Mouse (Mus musculus) liver, adult 2 months (tissue): ENCODE data around the gene Stk4. TPM values are rescaled to one million over a fixed set of nuclear protein-coding genes. Genes with fewer than 3 reads are reported as not detected.

Source experiments
- DNase-seq: peaks from one replicate; pipeline ENCODE4 v3.0.0-alpha.2; 2011; ENCODE audit warnings: low read depth, low spot score; ENCODE audit errors: extremely low read depth
- H3K27ac ChIP-seq: fragments of 200-500 bp; replicated peaks from 2 replicates; pipeline ENCODE4 v1.5.1; 2012; ENCODE audit warnings: low read depth, mild to moderate bottlenecking, control low read depth, inconsistent platforms, low read length; ENCODE audit not compliant: insufficient read depth
- H3K27me3 ChIP-seq: fragments of 200-500 bp; 2 replicates; pipeline ENCODE4 v1.6.1; 2012; ENCODE audit warnings: mild to moderate bottlenecking, moderate library complexity, low read length, inconsistent platforms; ENCODE audit not compliant: control insufficient read depth, insufficient read depth
- H3K36me3 ChIP-seq: fragments of 200-500 bp; 2 replicates; pipeline ENCODE4 v1.6.1; 2012; ENCODE audit warnings: low read length, inconsistent platforms; ENCODE audit not compliant: control insufficient read depth, insufficient read depth
- H3K4me1 ChIP-seq: fragments of 200-500 bp; 2 replicates; pipeline ENCODE4 v1.6.1; 2011; ENCODE audit warnings: low read length; ENCODE audit not compliant: control insufficient read depth, insufficient read depth
- H3K4me3 ChIP-seq: fragments of 200-500 bp; 2 replicates; pipeline ENCODE4 v1.5.1; 2011; ENCODE audit warnings: low read depth, mild to moderate bottlenecking, control low read depth, low read length, moderate library complexity; ENCODE audit not compliant: insufficient read depth
- H3K79me2 ChIP-seq: fragments of 200-500 bp; 2 replicates; pipeline ENCODE4 v1.6.1; 2012; ENCODE audit warnings: inconsistent platforms, mild to moderate bottlenecking, low read length, moderate library complexity; ENCODE audit not compliant: control insufficient read depth, insufficient read depth
- H3K9ac ChIP-seq: fragments of 200-500 bp; 2 replicates; pipeline ENCODE4 v1.6.1; 2012; ENCODE audit warnings: low read depth, mild to moderate bottlenecking, control low read depth, inconsistent platforms, low read length
- CTCF ChIP-seq: fragments of 200-500 bp; IDR thresholded peaks from 2 replicates; pipeline ENCODE4 v1.5.1; 2011; ENCODE audit warnings: low read depth, low read length, control low read depth
- POLR2A ChIP-seq: fragments of 200-500 bp; IDR thresholded peaks from 2 replicates; pipeline ENCODE4 v1.6.1; 2011; ENCODE audit warnings: low read length, control low read depth; ENCODE audit not compliant: insufficient read depth; ENCODE audit errors: extremely low read depth
- WGBS: fragments of 180-500 bp; shearing (Covaris S2); methylation state at CpG from one replicate; pipeline ENCODE4 v1.1.7; 2018; 5-methylcytosine and 5-hydroxymethylcytosine counted together
- polyA plus RNA-seq: library from polyadenylated mRNA; depleted of rRNA; stranded (reverse); fragments of >200 nt; gene quantifications from 2 replicates; pipeline ENCODE4 v1.2.3, GENCODE M21; 2012
- total RNA-seq: library from RNA; depleted of rRNA; stranded (reverse); fragments of >200 nt; gene quantifications from 2 replicates; pipeline ENCODE4 v1.2.3, GENCODE M21; 2014

Gene Stk4
- total and polyA plus RNA-seq, 2 experiments, result 4.7 to 13.9 TPM

DNA sequence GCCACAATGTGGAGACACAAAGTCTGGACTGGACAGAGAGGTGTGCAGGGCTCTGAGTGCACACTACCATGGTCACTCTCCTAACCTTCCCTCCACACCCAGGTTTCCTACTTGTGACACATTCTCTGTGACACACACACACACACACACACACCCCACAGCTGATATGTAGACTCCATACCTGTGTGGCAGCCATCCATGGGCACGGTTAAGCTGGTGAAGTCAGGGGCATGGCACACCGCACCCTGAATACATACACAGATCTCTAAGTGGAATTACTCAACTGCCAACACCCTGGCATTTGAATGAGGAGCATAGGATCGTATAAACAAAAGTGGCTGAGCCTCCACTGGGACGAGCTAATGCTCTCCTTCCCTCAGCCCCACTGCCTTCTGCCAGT is 110.6 kb downstream of the Stk4 start:
- no peaks in the 10 kb centered on the region for H3K27me3 ChIP-seq
- no peak overlapping the region for H3K27ac ChIP-seq
- 90% methylated on average over 4 of the region's 4 CpGs for WGBS
- H3K4me1 ChIP-seq, result no peaks in the 10 kb centered on the region
- H3K79me2 ChIP-seq, result no peaks in the 10 kb centered on the region
- TF ChIP-seq POLR2A (no peak), CTCF (no peak)
- no peak for DNase-seq
- H3K36me3 ChIP-seq, result no peaks in the 10 kb centered on the region
- no peak overlapping the region for H3K9ac ChIP-seq
- no peak overlapping the region for H3K4me3 ChIP-seq

DNA sequence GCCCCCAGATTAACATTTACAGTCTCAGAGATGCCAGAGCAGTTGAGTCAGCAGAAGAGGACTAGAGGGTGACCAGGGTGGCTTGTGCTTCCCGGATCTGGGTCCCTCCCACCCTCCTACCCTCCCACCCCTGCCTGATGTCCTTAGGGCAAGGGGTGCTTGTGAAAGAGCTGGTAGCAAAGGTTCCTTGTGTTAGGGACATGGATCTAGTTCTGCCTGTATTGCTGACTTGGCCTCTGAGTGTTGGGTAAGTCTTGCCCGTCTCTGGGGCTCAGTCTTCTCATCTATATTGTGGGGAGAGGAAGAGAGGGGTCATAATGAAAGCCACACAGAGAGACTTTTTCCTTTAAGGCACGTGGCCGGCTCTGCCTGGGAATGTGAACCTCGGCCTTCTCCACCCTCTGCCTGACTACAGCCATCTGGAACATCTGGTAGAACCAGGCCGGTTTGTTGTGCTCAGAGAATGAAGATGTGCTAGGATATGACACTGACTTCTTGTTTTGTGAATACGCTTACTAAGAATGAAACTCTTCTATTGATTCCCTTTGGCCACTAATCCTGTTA is 112.7 kb downstream of the Stk4 start, which contains the start of gene Wfdc5:
TSS of gene Wfdc5 (minus strand) at position 51 of the 564 bp plus-strand sequence.
- Histone ChIP-seq H3K4me3 (no peak within 1 kb of the TSS), H3K9ac (no peak within 1 kb of the TSS), H3K79me2 (no peaks in the 10 kb centered on the region), H3K4me1 (no peaks in the 10 kb centered on the region), H3K27me3 (no peaks in the 10 kb centered on the region), H3K27ac (no peak within 1 kb of the TSS), H3K36me3 (no peaks in the 10 kb centered on the region)
- WGBS, result 80% methylated on average over 7 of the region's 7 CpGs
- no peak for TF ChIP-seq POLR2A
- TF ChIP-seq CTCF, result no peak
- no peak for DNase-seq

DNA sequence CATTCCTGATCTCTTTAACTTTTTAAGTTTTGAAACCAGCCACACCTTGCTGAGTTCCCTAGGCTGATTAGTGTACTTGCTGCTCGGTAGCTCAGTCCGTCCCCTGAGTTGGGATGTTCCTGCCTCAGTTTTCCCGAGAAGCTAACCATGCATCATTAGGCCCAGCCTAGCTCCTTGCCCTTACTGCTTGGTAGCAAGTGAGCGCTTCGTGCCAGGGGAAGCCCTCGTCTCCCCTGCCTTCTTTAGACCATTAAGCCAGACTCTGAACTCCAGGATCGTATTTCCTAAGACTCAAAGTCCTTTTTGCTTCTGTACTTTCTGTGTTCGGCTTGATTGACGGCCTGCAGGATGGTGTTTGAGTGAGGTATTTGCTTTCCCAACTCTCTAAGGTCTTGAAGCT is 113.2 kb downstream of the Stk4 start:
- Histone ChIP-seq H3K4me3 (no peak overlapping the region), H3K4me1 (no peaks in the 10 kb centered on the region), H3K9ac (no peak overlapping the region), H3K27ac (no peak overlapping the region), H3K36me3 (no peaks in the 10 kb centered on the region), H3K27me3 (no peaks in the 10 kb centered on the region), H3K79me2 (no peaks in the 10 kb centered on the region)
- 64% methylated on average over 9 of the region's 9 CpGs for WGBS
- TF ChIP-seq CTCF (no peak), POLR2A (no peak)
- no peak for DNase-seq

DNA sequence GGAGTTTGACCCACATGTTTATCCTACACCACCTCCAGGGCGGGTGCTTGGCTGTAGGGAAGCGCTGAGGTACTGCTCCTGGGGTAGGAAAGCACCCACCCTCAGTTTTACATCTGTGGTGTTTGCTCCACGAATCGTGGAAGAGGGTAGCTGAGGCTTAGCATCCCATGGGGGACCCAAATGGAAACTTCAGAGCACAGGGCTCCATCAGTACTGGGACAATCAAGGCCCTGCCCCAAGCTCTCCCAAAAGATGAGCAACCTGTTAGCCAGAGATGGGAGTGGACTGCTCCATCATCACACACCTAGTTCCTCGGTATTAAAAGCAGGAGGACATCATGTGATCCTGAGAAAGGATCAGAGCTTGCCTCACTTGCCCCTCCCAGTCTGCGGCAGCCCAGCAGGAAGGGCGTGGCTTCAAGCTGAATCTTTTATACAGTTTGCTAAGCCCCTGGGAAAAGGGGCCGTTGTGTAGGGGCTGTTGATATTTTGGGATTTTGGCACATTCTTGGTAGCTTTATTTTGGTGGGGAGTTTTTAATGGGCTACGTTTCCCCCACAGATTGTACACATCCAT is 114.1 kb downstream of the Stk4 start:
- TF ChIP-seq POLR2A, result no peak
- TF ChIP-seq CTCF, result no peak
- no peak overlapping the region for H3K9ac ChIP-seq
- WGBS, result 47% methylated on average over 9 of the region's 9 CpGs
- DNase-seq, result no peak
- no peak overlapping the region for H3K27ac ChIP-seq
- H3K4me1 ChIP-seq, result no peaks in the 10 kb centered on the region
- H3K36me3 ChIP-seq, result no peaks in the 10 kb centered on the region
- H3K4me3 ChIP-seq, result no peak overlapping the region
- no peaks in the 10 kb centered on the region for H3K79me2 ChIP-seq
- no peaks in the 10 kb centered on the region for H3K27me3 ChIP-seq

DNA sequence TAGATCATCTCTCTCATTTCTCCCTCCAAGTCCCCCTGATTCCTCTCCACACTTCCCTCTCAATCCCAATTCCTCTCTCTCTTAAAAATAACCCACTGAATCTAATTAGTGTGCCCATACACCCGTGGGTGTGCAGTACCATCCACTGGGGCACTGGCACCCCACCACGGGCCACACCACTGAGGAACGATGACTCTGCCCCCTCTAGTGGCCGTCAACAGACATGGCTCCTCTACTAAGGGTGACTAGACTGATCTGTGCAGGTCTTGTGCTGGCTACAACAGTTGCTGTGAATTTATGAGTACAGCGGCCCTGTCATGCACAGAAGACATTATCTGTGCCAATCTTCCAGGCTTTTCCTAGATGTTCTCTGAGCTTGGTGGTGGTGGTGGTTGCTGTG is 118.6 kb downstream of the Stk4 start:
- Histone ChIP-seq H3K4me3 (no peak overlapping the region), H3K27ac (no peak overlapping the region), H3K79me2 (no peaks in the 10 kb centered on the region), H3K27me3 (no peaks in the 10 kb centered on the region), H3K4me1 (no peaks in the 10 kb centered on the region), H3K9ac (no peak overlapping the region), H3K36me3 (no peaks in the 10 kb centered on the region)
- WGBS, result 30% methylated on average over 5 of the region's 5 CpGs
- TF ChIP-seq CTCF (peak; percentile 73), POLR2A (no peak)
- DNase-seq, result peak; percentile 3

DNA sequence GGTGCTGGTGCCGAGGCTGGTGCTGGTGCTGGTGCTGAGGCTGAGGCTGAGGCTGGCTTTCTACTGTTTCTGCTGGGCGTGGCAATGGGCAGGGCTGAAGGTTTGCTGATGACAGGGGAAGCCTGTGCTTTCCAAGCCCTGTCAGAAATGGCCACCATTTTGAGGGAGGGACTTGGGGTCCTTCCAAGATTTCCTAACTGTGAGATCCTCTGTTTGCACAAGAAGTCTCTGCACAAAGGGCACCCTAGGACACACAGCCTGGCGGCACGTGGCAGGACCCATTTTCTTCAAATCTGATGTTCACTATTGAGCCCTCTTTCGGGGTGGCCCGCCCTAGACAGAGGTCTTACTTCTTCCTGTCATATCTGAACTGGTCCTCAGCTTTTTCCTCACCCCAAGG is 120.5 kb downstream of the Stk4 start, which contains the start of gene Wfdc12:
TSS of gene Wfdc12 (minus strand) at position 33 of the 400 bp plus-strand sequence.
- Histone ChIP-seq H3K27ac (no peak within 1 kb of the TSS), H3K4me1 (no peaks in the 10 kb centered on the region), H3K9ac (no peak within 1 kb of the TSS), H3K79me2 (no peaks in the 10 kb centered on the region), H3K27me3 (no peaks in the 10 kb centered on the region), H3K4me3 (no peak within 1 kb of the TSS), H3K36me3 (no peaks in the 10 kb centered on the region)
- 59% methylated on average over 6 of the region's 6 CpGs for WGBS
- DNase-seq, result peak; percentile 60
- no peak for TF ChIP-seq POLR2A
- TF ChIP-seq CTCF, result no peak
